Mouse (Mus musculus) ES-E14 (cell line): ENCODE data around the gene Igflr1. TPM values are rescaled to one million over a fixed set of nuclear protein-coding genes. Genes with fewer than 3 reads are reported as not detected.

Experiments
- DNase-seq: peaks from one replicate; pipeline ENCODE4 v3.0.0-alpha.2; 2013; ENCODE audit warnings: low read depth, low spot score
- H3K27ac ChIP-seq: 2 replicates; pipeline ENCODE4 v1.5.1; 2012; ENCODE audit warnings: low read depth, mild to moderate bottlenecking, low read length, moderate library complexity, mixed read lengths; ENCODE audit not compliant: poor library complexity, insufficient read depth, severe bottlenecking
- H3K36me3 ChIP-seq: 2 replicates; pipeline ENCODE4 v1.6.1; 2012; ENCODE audit warnings: mild to moderate bottlenecking, low read length, moderate library complexity, mixed read lengths; ENCODE audit not compliant: control insufficient read depth, poor library complexity, insufficient read depth, severe bottlenecking
- H3K4me1 ChIP-seq, 2 experiments: fragments of 150-350 bp in 1 of 2; sonication (generic) in 1 of 2; 2 replicates each; pipeline ENCODE4 v1.6.1; 2012; ENCODE audit warnings: low read length in 2 of 2, mild to moderate bottlenecking in 1 of 2, mixed read lengths in 1 of 2; ENCODE audit not compliant: control insufficient read depth in 2 of 2, insufficient read depth in 2 of 2, poor library complexity in 1 of 2
- H3K4me3 ChIP-seq, 2 experiments: fragments of 150-350 bp in 1 of 2; sonication (generic) in 1 of 2; 2 replicates each; pipeline ENCODE4 v1.5.1; 2012; ENCODE audit warnings: low read length in 2 of 2, low read depth in 1 of 2, mild to moderate bottlenecking in 1 of 2, mixed read lengths in 1 of 2; ENCODE audit not compliant: insufficient read depth in 1 of 2, poor library complexity in 1 of 2, severe bottlenecking in 1 of 2
- H3K9ac ChIP-seq: 2 replicates; pipeline ENCODE4 v1.6.1; 2012; ENCODE audit warnings: low read depth, mild to moderate bottlenecking, low read length, mixed read lengths; ENCODE audit not compliant: poor library complexity, insufficient read depth, severe bottlenecking
- H3K9me3 ChIP-seq: fragments of 150-350 bp; sonication (generic); 2 replicates; pipeline ENCODE4 v1.6.1; 2012; ENCODE audit warnings: low read depth, mild to moderate bottlenecking, low read length; ENCODE audit not compliant: control insufficient read depth, insufficient read depth
- CHD2 ChIP-seq: IDR thresholded peaks from 2 replicates; pipeline ENCODE4 v1.6.1; 2014; ENCODE audit warnings: mild to moderate bottlenecking, low read depth, low read length, inconsistent platforms
- HCFC1 ChIP-seq: IDR thresholded peaks from 2 replicates; pipeline ENCODE4 v1.6.1; 2012; ENCODE audit warnings: low read length, inconsistent platforms, borderline replicate concordance; ENCODE audit not compliant: insufficient read depth
- MAFK ChIP-seq: IDR thresholded peaks from 2 replicates; pipeline ENCODE4 v1.6.1; 2014; ENCODE audit warnings: mild to moderate bottlenecking, low read depth, low read length, inconsistent platforms; ENCODE audit not compliant: insufficient read depth
- ZC3H11A ChIP-seq: IDR thresholded peaks from 2 replicates; pipeline ENCODE4 v1.6.1; 2012; ENCODE audit warnings: low read depth, mild to moderate bottlenecking, inconsistent platforms, low read length, borderline replicate concordance
- ZNF384 ChIP-seq: IDR thresholded peaks from 2 replicates; pipeline ENCODE4 v1.6.1; 2012; ENCODE audit warnings: low read depth, low read length, inconsistent platforms
- in situ Hi-C, 2 experiments: fragments of 600-800 bp; cut with MboI; formaldehyde crosslinking; loops; one replicate each; pipeline ENCODE4 v1.15.1; 2025; ENCODE audit warnings: low sequenced_read_pairs in 2 of 2, inconsistent platforms in 1 of 2; ENCODE audit not compliant: unreplicated experiment in 2 of 2
- total RNA-seq: library from RNA; depleted of rRNA; stranded (reverse); fragments of 300-350 nt; gene quantifications from 2 replicates; pipeline ENCODE4 v1.2.3, GENCODE M21; 2012

The Igflr1 gene
- total RNA-seq, 1 experiment, result 1.3 TPM

GRCm38 (mm10) chr7:30532931-30533330 lies 32.3 kb upstream of the Igflr1 start:
- no peak overlapping the region for H3K4me3 ChIP-seq
- in situ Hi-C loops, result no loop called here
- DNase-seq, result no peak

GRCm38 (mm10) chr7:30533941-30534632 lies 31.1 kb upstream of the Igflr1 start:
- no peak for TF ChIP-seq CHD2
- TF ChIP-seq MAFK, result no peak
- no peak for TF ChIP-seq ZC3H11A
- TF ChIP-seq ZNF384, result no peak
- no peak for TF ChIP-seq HCFC1
- DNase-seq, result no peak
- peak overlapping the region; percentile 75; the same call in 1 of the 2 replicates for H3K9ac ChIP-seq
- H3K4me3 ChIP-seq, result peak overlapping the region; percentile 72 to 92
- H3K9me3 ChIP-seq, result no peaks in the 10 kb centered on the region
- peaks cover 0 to 4% of the 10 kb centered on the region in 2 experiments; a peak in 1 of 4 replicates for H3K4me1 ChIP-seq
- in situ Hi-C loops, result no loop called here
- H3K36me3 ChIP-seq, result peaks cover under 1% of the 10 kb centered on the region
- no peak overlapping the region for H3K27ac ChIP-seq

More at GRCm38 (mm10) chr7:30532931-30533330, 32.3 kb upstream of the Igflr1 start:
- no peaks in the 10 kb centered on the region for H3K9me3 ChIP-seq
- H3K27ac ChIP-seq, result no peak overlapping the region
- no peak overlapping the region for H3K9ac ChIP-seq
- H3K36me3 ChIP-seq, result no peaks in the 10 kb centered on the region
- H3K4me1 ChIP-seq, result peaks cover 0 to 4% of the 10 kb centered on the region in 2 experiments; a peak in 1 of 4 replicates
- TF ChIP-seq ZC3H11A (no peak), ZNF384 (no peak), MAFK (no peak), HCFC1 (no peak), CHD2 (no peak)

GRCm38 (mm10) chr7:30534633-30535577 lies 30.3 kb upstream of the Igflr1 start, which contains the start of gene Arhgap33:
TSS of gene Arhgap33 (minus strand) at chr7:30535060.
- in situ Hi-C loops, result no loop called here
- H3K27ac ChIP-seq, result no peak within 1 kb of the TSS
- TF ChIP-seq ZNF384, result no peak
- no peak for TF ChIP-seq HCFC1
- no peak for TF ChIP-seq CHD2
- TF ChIP-seq ZC3H11A, result no peak
- TF ChIP-seq MAFK, result no peak
- peak within 1 kb of the TSS; percentile 72 to 92 for H3K4me3 ChIP-seq
- peak; percentile 93 for DNase-seq
- peak within 1 kb of the TSS; percentile 75 for H3K9ac ChIP-seq
- peaks cover 2% of the 10 kb centered on the region for H3K36me3 ChIP-seq
- H3K9me3 ChIP-seq, result no peaks in the 10 kb centered on the region
- H3K4me1 ChIP-seq, result peaks cover 0 to 6% of the 10 kb centered on the region in 2 experiments; a peak in 1 of 4 replicates

- Histone ChIP-seq H3K4me3 (peak overlapping the region; percentile 19 to 30; a peak in 2 of 4 replicates), H3K27ac (no peak overlapping the region), H3K9ac (no peak overlapping the region), H3K9me3 (no peaks in the 10 kb centered on the region), H3K36me3 (peaks cover 7% of the 10 kb centered on the region), H3K4me1 (peaks cover 0 to 19% of the 10 kb centered on the region in 2 experiments; a peak in 2 of 4 replicates)
- TF ChIP-seq HCFC1 (no peak), CHD2 (no peak), MAFK (no peak)
- DNase-seq, result no peak
- in situ Hi-C loops, result no loop called here
Observed at GRCm38 (mm10) chr7:30540572-30540971, 24.7 kb upstream of the Igflr1 start.
